Mouse (Mus musculus): ENCODE results near the gene Adipor1.
"Not testable (repeated sequence)": the region's sequence is repeated elsewhere in the genome, so short reads cannot be mapped to it uniquely, and the experiment has no call there.

GRCm38 (mm10) chr1:134441737-134442136 lies 26.6 kb downstream of the Adipor1 start:
- not testable (repeated sequence) for TF ChIP-seq CTCF (IDR thresholded peaks at IDR 0.05; ENCODE audit: extremely low read depth, insufficient read depth, insufficient read length, insufficient replicate concordance); POLR2A (IDR thresholded peaks at IDR 0.05; ENCODE audit: low read depth, low read length)

Measured in spleen, adult 2 months (tissue).